Mouse (Mus musculus) CH12.LX (cell line): ENCODE data around the gene Ttc34. TPM values are rescaled to one million over a fixed set of nuclear protein-coding genes. Genes with fewer than 3 reads are reported as not detected.
A peak's percentile ranks its signal among the peaks of the same experiment; 100 is the strongest.

Experiments
- DNase-seq: peaks from one replicate; pipeline ENCODE4 v3.0.0-alpha.2; 2013; ENCODE audit errors: extremely low read depth
- H3K27ac ChIP-seq: 2 replicates; pipeline ENCODE4 v1.5.1; 2012; ENCODE audit warnings: low read depth, mild to moderate bottlenecking, control low read depth, moderate library complexity; ENCODE audit not compliant: insufficient read depth
- H3K27me3 ChIP-seq: replicated peaks from 2 replicates; pipeline ENCODE3; 2012; ENCODE audit warnings: inconsistent platforms
- H3K36me3 ChIP-seq, 2 experiments: replicated peaks in 1 of 2; 2 replicates each; pipeline versions ENCODE3 to v1.6.1; 2012; ENCODE audit warnings: inconsistent platforms in 1 of 2, low read length in 1 of 2, mild to moderate bottlenecking in 1 of 2, mixed read lengths in 1 of 2, moderate library complexity in 1 of 2; ENCODE audit not compliant: control insufficient read depth in 1 of 2, insufficient read depth in 1 of 2
- H3K4me1 ChIP-seq, 2 experiments: 2 replicates each; pipeline ENCODE4 v1.6.1; 2012; ENCODE audit warnings: inconsistent platforms in 1 of 2, moderate library complexity in 1 of 2; ENCODE audit not compliant: insufficient read depth in 2 of 2, control insufficient read depth in 1 of 2
- H3K4me2 ChIP-seq: 2 replicates; pipeline ENCODE4 v1.6.1; 2012; ENCODE audit warnings: low read depth, mild to moderate bottlenecking, control low read depth; ENCODE audit not compliant: poor library complexity, insufficient read depth, severe bottlenecking
- H3K4me3 ChIP-seq, 3 experiments: fragments of 150-350 bp in 1 of 3; sonication (generic) in 1 of 3; replicated peaks in 1 of 3; 2 replicates each; pipeline versions ENCODE3 to v1.5.1; 2011 to 2012; ENCODE audit warnings: low read depth in 2 of 3, low read length in 2 of 3, mild to moderate bottlenecking in 2 of 3, moderate library complexity in 2 of 3, control low read depth in 1 of 3, improper control_type of control experiment in 1 of 3, inconsistent platforms in 1 of 3, mixed read lengths in 1 of 3; ENCODE audit not compliant: poor library complexity in 1 of 3
- H3K79me2 ChIP-seq: replicated peaks from 2 replicates; pipeline ENCODE4 v1.6.1; 2012; ENCODE audit warnings: mild to moderate bottlenecking, moderate library complexity; ENCODE audit not compliant: control insufficient read depth, poor library complexity, insufficient read depth, severe bottlenecking; ENCODE audit errors: extremely low read depth
- H3K9ac ChIP-seq: 2 replicates; pipeline ENCODE4 v1.6.1; 2012; ENCODE audit warnings: low read depth, mild to moderate bottlenecking, control low read depth, moderate library complexity; ENCODE audit not compliant: insufficient read depth
- H3K9me3 ChIP-seq: replicated peaks from 2 replicates; pipeline ENCODE3; 2012; ENCODE audit warnings: low read length, inconsistent platforms, mixed read lengths
- BHLHE40 ChIP-seq: IDR thresholded peaks from 2 replicates; pipeline ENCODE4 v1.6.1; 2011; ENCODE audit warnings: mild to moderate bottlenecking, low read depth, low read length, improper control_type of control experiment
- CHD2 ChIP-seq: IDR thresholded peaks from 2 replicates; pipeline ENCODE4 v1.6.1; 2011; ENCODE audit warnings: low read length, improper control_type of control experiment
- CTCF ChIP-seq, 2 experiments: IDR thresholded peaks in 1 of 2; conservative IDR thresholded peaks in 1 of 2; 2 replicates each; pipeline ENCODE4 v1.5.1; 2011 to 2012; ENCODE audit warnings: low read depth in 2 of 2, low read length in 2 of 2, improper control_type of control experiment in 1 of 2, inconsistent platforms in 1 of 2, mild to moderate bottlenecking in 1 of 2, moderate library complexity in 1 of 2
- E2F4 ChIP-seq: IDR thresholded peaks from 2 replicates; pipeline ENCODE4 v1.6.1; 2011; ENCODE audit warnings: low read depth, low read length, improper control_type of control experiment; ENCODE audit not compliant: insufficient replicate concordance
- ELF1 ChIP-seq: IDR thresholded peaks from 2 replicates; pipeline ENCODE4 v1.6.1; 2014; ENCODE audit warnings: low read depth, mild to moderate bottlenecking, inconsistent platforms, low read length, improper control_type of control experiment
- EP300 ChIP-seq: IDR thresholded peaks from 2 replicates; pipeline ENCODE4 v1.6.1; 2011; ENCODE audit warnings: low read length, improper control_type of control experiment
- JUND ChIP-seq: conservative IDR thresholded peaks from 2 replicates; pipeline ENCODE4 v1.6.1; 2011; ENCODE audit warnings: low read depth, low read length, improper control_type of control experiment
- KAT2A ChIP-seq: IDR thresholded peaks from 2 replicates; pipeline ENCODE4 v1.6.1; 2012; ENCODE audit warnings: low read length, improper control_type of control experiment, inconsistent platforms; ENCODE audit not compliant: insufficient replicate concordance
- MAX ChIP-seq: IDR thresholded peaks from 2 replicates; pipeline ENCODE4 v1.6.1; 2011; ENCODE audit warnings: low read length, improper control_type of control experiment
- MXI1 ChIP-seq: IDR thresholded peaks from 2 replicates; pipeline ENCODE4 v1.6.1; 2011; ENCODE audit warnings: mild to moderate bottlenecking, low read depth, low read length, improper control_type of control experiment
- NELFE ChIP-seq: IDR thresholded peaks from 2 replicates; pipeline ENCODE4 v1.6.1; 2011; ENCODE audit warnings: low read depth, low read length, improper control_type of control experiment
- PAX5 ChIP-seq: IDR thresholded peaks from 2 replicates; pipeline ENCODE4 v1.6.1; 2012; ENCODE audit warnings: low read length, inconsistent platforms, mixed read lengths
- RAD21 ChIP-seq: IDR thresholded peaks from 2 replicates; pipeline ENCODE4 v1.6.1; 2011; ENCODE audit warnings: low read depth, mild to moderate bottlenecking, low read length, improper control_type of control experiment, moderate library complexity
- RCOR1 ChIP-seq: conservative IDR thresholded peaks from 2 replicates; pipeline ENCODE4 v1.6.1; 2012; ENCODE audit warnings: low read depth, mild to moderate bottlenecking, inconsistent platforms, low read length, improper control_type of control experiment
- SIN3A ChIP-seq: IDR thresholded peaks from 2 replicates; pipeline ENCODE4 v1.6.1; 2012; ENCODE audit warnings: low read length, improper control_type of control experiment, inconsistent platforms
- SMC3 ChIP-seq: IDR thresholded peaks from 2 replicates; pipeline ENCODE4 v1.6.1; 2011; ENCODE audit warnings: low read depth, low read length, improper control_type of control experiment
- TBP ChIP-seq: conservative IDR thresholded peaks from 2 replicates; pipeline ENCODE4 v1.6.1; 2011; ENCODE audit warnings: low read depth, low read length, improper control_type of control experiment
- TCF12 ChIP-seq: IDR thresholded peaks from 2 replicates; pipeline ENCODE4 v1.6.1; 2014; ENCODE audit warnings: low read depth, mild to moderate bottlenecking, inconsistent platforms, low read length, improper control_type of control experiment
- UBTF ChIP-seq: IDR thresholded peaks from 2 replicates; pipeline ENCODE4 v1.6.1; 2012; ENCODE audit warnings: low read depth, mild to moderate bottlenecking, inconsistent platforms, low read length, improper control_type of control experiment, moderate library complexity
- USF2 ChIP-seq: conservative IDR thresholded peaks from 2 replicates; pipeline ENCODE4 v1.6.1; 2011; ENCODE audit warnings: low read depth, low read length, improper control_type of control experiment
- ZMIZ1 ChIP-seq: IDR thresholded peaks from 2 replicates; pipeline ENCODE4 v1.6.1; 2012; ENCODE audit warnings: low read depth, mild to moderate bottlenecking, inconsistent platforms, low read length, improper control_type of control experiment
- ZNF384 ChIP-seq: IDR thresholded peaks from 2 replicates; pipeline ENCODE4 v1.6.1; 2012; ENCODE audit warnings: low read depth, low read length, improper control_type of control experiment, inconsistent platforms
- dilution Hi-C: fragments of 300-500 bp; cut with MboI; formaldehyde crosslinking; loops from 2 replicates; pipeline ENCODE4 v1.14.3; 2020; ENCODE audit warnings: low sequenced_read_pairs; ENCODE audit not compliant: extremely low pct_unique_long_range_greater_than_20kb, extremely low pct_ligation_motif_present
- in situ Hi-C: fragments of 300-500 bp; cut with MboI; formaldehyde crosslinking; loops from 3 replicates; pipeline ENCODE4 v1.14.3; 2019; ENCODE audit warnings: low sequenced_read_pairs, low pct_ligation_motif_present, low pct_unique_long_range_greater_than_20kb, mixed read lengths
- polyA plus RNA-seq: library from polyadenylated mRNA; unstranded; fragments of >175 nt; gene quantifications from 2 replicates; pipeline ENCODE4 v1.2.1, GENCODE M21; 2012; ENCODE audit warnings: low read depth; ENCODE audit not compliant: insufficient read length
- total RNA-seq, 2 experiments: library from RNA; depleted of rRNA; stranded (reverse); fragments of 300-350 nt in 1 of 2; fragments of >200 nt in 1 of 2; gene quantifications; 2 replicates each; pipeline ENCODE4 v1.2.3; 2012 to 2014

Gene Ttc34
- total RNA-seq (2012; rRNA removed): not detected in 2 replicates
- total RNA-seq (2014; rRNA removed): not detected in 2 replicates
- polyA plus RNA-seq: not detected in 2 replicates

DNA sequence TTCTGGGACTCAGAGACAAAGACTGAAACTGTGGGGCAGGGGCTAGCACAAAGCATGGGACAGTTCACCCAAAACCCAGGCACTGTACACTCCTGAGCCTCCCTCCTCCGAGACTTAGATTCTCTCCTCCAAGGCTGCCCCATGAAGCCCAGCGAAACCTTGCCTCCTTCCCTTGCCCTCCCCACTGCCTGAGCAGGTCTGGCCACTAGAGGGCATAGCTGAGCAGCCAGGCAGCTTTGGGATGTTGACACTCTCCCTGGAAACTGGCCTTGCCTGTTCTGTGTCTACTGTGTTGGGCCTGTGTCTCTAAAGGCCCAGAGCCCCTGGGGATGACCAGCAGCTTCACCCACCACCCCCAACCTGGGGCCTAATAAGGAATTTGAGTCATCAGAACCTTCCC is at the start of gene Ttc34:
Gene Ttc34 (plus strand): TSS at position 290 of the 400 bp plus-strand sequence.
- Histone ChIP-seq H3K27me3 (peaks cover 30% of the 10 kb centered on the region), H3K9me3 (peaks cover 4% of the 10 kb centered on the region), H3K9ac (no peak within 1 kb of the TSS), H3K4me1 (no peaks in the 10 kb centered on the region), H3K4me3 (no peak within 1 kb of the TSS), H3K27ac (no peak within 1 kb of the TSS), H3K36me3 (no peaks in the 10 kb centered on the region), H3K79me2 (no peaks in the 10 kb centered on the region), H3K4me2 (no peak within 1 kb of the TSS)
- in situ Hi-C loops: no loop called here
- dilution Hi-C loops: no loop called here
- DNase-seq: peak; percentile 38
- TF ChIP-seq TBP: no peak
- peak; percentile 59 to 72 for TF ChIP-seq CTCF (conservative IDR thresholded peaks at IDR 0.05 in 1 of 2, IDR thresholded peaks at IDR 0.05 in 1 of 2; ENCODE audit: low read depth in 2 of 2, low read length in 2 of 2)
- TF ChIP-seq RAD21: peak; percentile 23
- no peak for TF ChIP-seq ZMIZ1
- peak; percentile 58 for TF ChIP-seq SMC3
- TF ChIP-seq TCF12: no peak

DNA sequence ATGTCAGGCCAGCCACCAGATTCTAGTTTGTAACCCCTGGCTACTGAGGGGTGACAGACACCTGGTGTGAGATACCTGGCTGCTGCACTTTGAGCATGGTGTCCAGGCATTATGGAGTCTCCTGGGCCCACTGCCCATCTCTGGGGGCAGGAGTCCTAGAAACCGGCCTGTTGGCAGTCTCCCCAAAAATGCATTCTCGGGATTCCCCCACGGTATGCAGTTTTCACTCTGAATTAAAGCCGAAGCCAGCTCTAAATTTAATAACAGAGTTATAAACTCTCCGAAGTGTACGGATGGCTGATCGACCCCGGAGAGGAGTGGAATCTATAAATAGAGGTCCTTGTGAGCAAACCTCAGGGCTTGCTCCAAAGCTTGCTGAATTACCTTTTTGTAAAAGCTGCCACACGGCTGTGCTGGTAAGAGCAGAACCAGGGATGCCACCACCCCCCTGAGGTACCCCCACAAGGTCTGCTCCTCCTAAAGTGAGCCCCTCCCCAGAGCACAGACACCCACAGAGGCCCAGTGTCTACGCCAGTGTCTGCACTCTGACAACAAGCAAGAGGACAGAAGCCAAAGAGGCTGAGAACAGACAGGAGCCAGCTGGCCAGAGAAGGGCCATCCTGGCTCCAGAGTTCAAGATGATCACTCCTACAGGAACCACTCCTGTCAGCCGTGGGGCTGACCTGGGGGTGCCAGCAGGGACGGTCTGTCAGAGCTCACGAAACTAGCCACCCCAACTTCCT is 49.1 kb upstream of the Ttc34 start:
- dilution Hi-C loops: no loop called here

DNA sequence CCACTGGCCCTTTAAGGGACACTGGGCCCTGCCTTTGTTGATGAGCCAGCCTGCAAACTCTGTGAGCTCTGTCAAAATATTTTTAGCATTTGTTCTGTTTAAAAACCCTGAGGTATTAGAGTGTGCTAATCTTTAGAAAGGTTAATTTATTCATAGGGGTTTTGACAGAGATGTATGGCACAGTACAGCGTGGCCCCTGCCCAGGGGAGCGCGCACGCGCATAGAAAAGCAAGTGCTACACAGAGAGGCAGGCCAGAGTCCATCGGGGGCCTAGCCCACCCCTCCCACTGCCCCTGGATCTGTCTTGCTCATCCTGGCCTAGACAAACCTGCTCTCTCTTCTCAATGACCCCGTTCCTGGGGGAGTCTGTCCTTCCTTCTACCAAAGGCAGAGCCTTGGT is 45.4 kb upstream of the Ttc34 start:
- dilution Hi-C loops: no loop called here
- no peak for TF ChIP-seq ELF1
- TF ChIP-seq CTCF (conservative IDR thresholded peaks at IDR 0.05 in 1 of 2, IDR thresholded peaks at IDR 0.05 in 1 of 2; ENCODE audit: low read depth in 2 of 2, low read length in 2 of 2): no peak
- no peak for TF ChIP-seq UBTF
- no peak for TF ChIP-seq SIN3A
- TF ChIP-seq RCOR1: no peak
- no peak for TF ChIP-seq NELFE
- TF ChIP-seq RAD21: no peak
- no peak for TF ChIP-seq ZNF384

More for the DNA sequence above, 49.1 kb upstream of the Ttc34 start:
- Histone ChIP-seq H3K36me3 (no peaks in the 10 kb centered on the region), H3K9me3 (no peaks in the 10 kb centered on the region), H3K27me3 (peaks cover 97% of the 10 kb centered on the region), H3K9ac (no peak overlapping the region), H3K27ac (no peak overlapping the region), H3K79me2 (no peaks in the 10 kb centered on the region), H3K4me2 (no peak overlapping the region), H3K4me1 (no peaks in the 10 kb centered on the region), H3K4me3 (no peak overlapping the region)
- TF ChIP-seq BHLHE40 (no peak), USF2 (no peak), E2F4 (no peak), MXI1 (no peak), SIN3A (no peak), CHD2 (no peak), ZNF384 (no peak), KAT2A (no peak), SMC3 (no peak), EP300 (no peak), CTCF (conservative IDR thresholded peaks at IDR 0.05 in 1 of 2, IDR thresholded peaks at IDR 0.05 in 1 of 2; ENCODE audit: low read depth in 2 of 2, low read length in 2 of 2) (no peak), JUND (no peak), PAX5 (no peak), MAX (no peak)
- no peak for DNase-seq
- in situ Hi-C loops: no loop called here

More for the DNA sequence above, 45.4 kb upstream of the Ttc34 start:
- no peaks in the 10 kb centered on the region for H3K9me3 ChIP-seq
- no peak overlapping the region for H3K9ac ChIP-seq
- no peak overlapping the region for H3K27ac ChIP-seq
- H3K4me3 ChIP-seq: no peak overlapping the region
- H3K27me3 ChIP-seq: peaks cover 89% of the 10 kb centered on the region
- no peak overlapping the region for H3K4me2 ChIP-seq
- no peaks in the 10 kb centered on the region for H3K79me2 ChIP-seq
- no peaks in the 10 kb centered on the region for H3K4me1 ChIP-seq
- no peaks in the 10 kb centered on the region for H3K36me3 ChIP-seq
- no peak for DNase-seq
- in situ Hi-C loops: no loop called here
